Mouse (Mus musculus) midbrain, embryonic 12.5 days (tissue): ENCODE measurements around the gene Actr5. TPM values are rescaled to one million over a fixed set of nuclear protein-coding genes. Genes with fewer than 3 reads are reported as not detected.

ENCODE experiments used
- ATAC-seq: fragments of 200-750 bp; cut with Nextera tagmentation; 2 replicates; pipeline ENCODE4 v1.8.0; 2017; ENCODE audit warnings: low read depth, moderate TSS enrichment, moderate library complexity; ENCODE audit not compliant: low FRiP score
- H3K27ac ChIP-seq: fragments of 300-500 bp; sonication (generic); replicated peaks from 2 replicates; pipeline ENCODE4 v1.5.1; 2016; ENCODE audit warnings: mild to moderate bottlenecking
- H3K27me3 ChIP-seq: fragments of 300-500 bp; sonication (generic); 2 replicates; pipeline ENCODE4 v1.6.1; 2016; ENCODE audit warnings: mild to moderate bottlenecking
- H3K36me3 ChIP-seq: fragments of 300-500 bp; sonication (generic); 2 replicates; pipeline ENCODE4 v1.6.1; 2016
- H3K4me1 ChIP-seq: fragments of 300-500 bp; sonication (generic); 2 replicates; pipeline ENCODE4 v1.6.1; 2016
- H3K4me2 ChIP-seq: fragments of 300-500 bp; sonication (generic); replicated peaks from 2 replicates; pipeline ENCODE4 v1.6.1; 2016; ENCODE audit warnings: mild to moderate bottlenecking, moderate library complexity
- H3K4me3 ChIP-seq: fragments of 300-500 bp; sonication (generic); 2 replicates; pipeline ENCODE4 v1.5.1; 2016; ENCODE audit warnings: mild to moderate bottlenecking
- H3K9ac ChIP-seq: fragments of 300-500 bp; sonication (generic); replicated peaks from 2 replicates; pipeline ENCODE4 v1.6.1; 2016; ENCODE audit warnings: mild to moderate bottlenecking, moderate library complexity
- H3K9me3 ChIP-seq: fragments of 300-500 bp; sonication (generic); 2 replicates; pipeline ENCODE4 v1.6.1; 2016; ENCODE audit warnings: mild to moderate bottlenecking
- WGBS: fragments of 180-500 bp; shearing (Covaris S2); methylation state at CpG from one replicate; pipeline ENCODE4 v1.1.7; 2016; 5-methylcytosine and 5-hydroxymethylcytosine counted together
- polyA plus RNA-seq: library from polyadenylated mRNA; unstranded; fragments of >200 nt; fragmentation: Nextera tagmentation; extraction: Ambion mirVana; gene quantifications from 2 replicates; pipeline ENCODE4 v1.2.1, GENCODE M21; 2016

Actr5 gene
- polyA plus RNA-seq, 1 experiment from 2014 or later: 21.7 TPM

DNA sequence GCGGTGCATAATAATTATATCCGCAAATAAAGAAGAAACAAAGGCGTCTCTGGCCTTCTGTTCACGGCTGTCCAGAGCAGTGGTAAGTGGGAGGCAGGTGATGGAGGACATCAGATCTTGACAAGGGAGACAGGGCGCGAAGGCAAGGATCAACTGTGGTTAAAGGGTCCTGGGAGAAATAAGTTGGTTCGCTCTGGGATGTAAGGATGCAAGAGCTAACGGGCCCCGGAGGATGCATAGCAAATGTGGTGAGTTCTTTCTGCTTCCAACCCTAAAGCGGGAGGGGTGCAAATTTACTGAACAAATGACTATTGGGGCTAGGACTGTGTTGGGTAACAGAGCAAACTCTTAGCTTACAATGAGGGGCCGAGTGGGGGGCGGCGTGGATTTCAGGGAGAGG lies 9.0 kb upstream of the Actr5 start:
- Histone ChIP-seq H3K9me3 (no peaks in the 10 kb centered on the region), H3K27ac (peak overlapping the region; percentile 58), H3K4me3 (peak overlapping the region; percentile 46), H3K4me1 (peaks cover 21% of the 10 kb centered on the region), H3K36me3 (no peaks in the 10 kb centered on the region), H3K27me3 (peaks cover 97% of the 10 kb centered on the region), H3K4me2 (peak overlapping the region; percentile 36), H3K9ac (peak overlapping the region; percentile 51; the same call in 1 of the 2 replicates)
- WGBS: 4% methylated on average over 13 of the region's 13 CpGs
- ATAC-seq: no peak

DNA sequence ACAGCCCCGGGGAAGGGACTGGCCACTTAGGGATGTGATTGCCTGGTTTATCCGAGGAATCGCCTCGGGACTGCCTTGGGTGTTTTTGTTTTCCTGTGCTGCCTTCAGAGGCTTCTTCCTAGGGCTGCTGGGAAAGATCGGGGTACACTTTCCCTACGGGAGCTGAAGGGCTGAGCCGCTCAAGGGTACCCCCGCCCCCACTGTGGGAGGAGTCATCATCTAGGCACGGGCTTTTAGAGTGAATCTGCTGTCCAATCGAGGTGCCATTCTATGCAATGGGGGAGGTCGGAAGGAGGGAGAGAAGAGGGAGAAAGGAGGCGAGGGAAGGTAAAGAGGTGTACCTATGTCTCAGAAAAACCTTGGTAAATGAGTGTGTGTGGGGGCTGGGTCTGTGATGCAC lies 8.4 kb upstream of the Actr5 start:
- Histone ChIP-seq H3K4me2 (peak overlapping the region; percentile 36), H3K4me3 (peak overlapping the region; percentile 46), H3K27me3 (peaks cover 97% of the 10 kb centered on the region), H3K9ac (peak overlapping the region; percentile 51), H3K9me3 (no peaks in the 10 kb centered on the region), H3K36me3 (no peaks in the 10 kb centered on the region), H3K27ac (peak overlapping the region; percentile 58), H3K4me1 (peaks cover 15% of the 10 kb centered on the region)
- ATAC-seq: 0 out of 2 replicates have a peak, but pooled peaks have one; percentile 28
- WGBS: under 1% methylated on average over 12 of the region's 12 CpGs

- Histone ChIP-seq H3K9me3 (no peaks in the 10 kb centered on the region), H3K4me1 (peaks cover 15% of the 10 kb centered on the region), H3K4me3 (peak overlapping the region; percentile 46), H3K27ac (peak overlapping the region; percentile 58), H3K36me3 (no peaks in the 10 kb centered on the region), H3K4me2 (peak overlapping the region; percentile 36), H3K27me3 (peaks cover 92% of the 10 kb centered on the region), H3K9ac (0 out of 2 replicates have a peak overlapping the region, but pooled peaks have one; percentile 51)
- 6% methylated on average over 11 of the region's 11 CpGs for WGBS
- ATAC-seq: no peak
These were observed 7.9 kb upstream of the Actr5 start for GRCm38 (mm10) chr2:158616790-158617189.

GRCm38 (mm10) chr2:158625231-158625630 lies 543 bp downstream of the Actr5 start:
- Histone ChIP-seq H3K9me3 (no peaks in the 10 kb centered on the region), H3K27me3 (peaks cover 14% of the 10 kb centered on the region), H3K27ac (peak overlapping the region; percentile 76), H3K4me1 (peaks cover 16% of the 10 kb centered on the region), H3K9ac (peak overlapping the region; percentile 73), H3K4me3 (peak overlapping the region; percentile 90), H3K4me2 (peak overlapping the region; percentile 71), H3K36me3 (peaks cover 24% of the 10 kb centered on the region)
- 0% methylated on average over 37 of the region's 44 CpGs for WGBS
- ATAC-seq: peak; percentile 79

DNA sequence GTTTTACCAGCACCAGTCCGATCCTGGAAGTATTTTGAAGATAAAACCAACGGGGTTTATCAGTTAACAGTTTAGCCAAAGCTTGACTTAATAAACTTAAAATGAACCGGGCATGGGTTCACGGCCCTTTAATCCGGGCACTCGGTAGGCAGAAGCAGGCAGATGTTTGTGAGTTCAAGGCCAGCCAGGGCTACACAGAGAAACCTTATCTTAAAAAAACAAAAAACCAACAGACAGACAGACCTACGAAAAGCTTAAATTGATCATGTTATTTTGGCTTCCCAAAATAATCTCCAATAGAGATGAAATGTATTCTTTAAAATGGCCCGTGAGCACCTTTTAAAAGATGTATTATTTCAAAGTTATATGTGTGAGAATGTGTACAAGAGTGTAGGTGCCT lies 1.0 kb downstream of the Actr5 start:
- peak overlapping the region; percentile 71 for H3K4me2 ChIP-seq
- peaks cover 24% of the 10 kb centered on the region for H3K36me3 ChIP-seq
- peak overlapping the region; percentile 90 for H3K4me3 ChIP-seq
- 39% methylated on average over 8 of the region's 8 CpGs for WGBS
- H3K27ac ChIP-seq: no peak overlapping the region
- peaks cover 10% of the 10 kb centered on the region for H3K27me3 ChIP-seq
- no peaks in the 10 kb centered on the region for H3K9me3 ChIP-seq
- H3K9ac ChIP-seq: peak overlapping the region; percentile 73
- ATAC-seq: no peak
- peaks cover 16% of the 10 kb centered on the region for H3K4me1 ChIP-seq

GRCm38 (mm10) chr2:158628858-158629257 lies 4.2 kb downstream of the Actr5 start:
- no peak overlapping the region for H3K9ac ChIP-seq
- no peak overlapping the region for H3K27ac ChIP-seq
- no peaks in the 10 kb centered on the region for H3K27me3 ChIP-seq
- H3K4me1 ChIP-seq: peaks cover 16% of the 10 kb centered on the region
- H3K36me3 ChIP-seq: peaks cover 51% of the 10 kb centered on the region
- H3K9me3 ChIP-seq: no peaks in the 10 kb centered on the region
- 78% methylated on average over 3 of the region's 3 CpGs for WGBS
- no peak overlapping the region for H3K4me2 ChIP-seq
- no peak for ATAC-seq
- H3K4me3 ChIP-seq: no peak overlapping the region

- ATAC-seq: no peak
These were observed 4.7 kb downstream of the Actr5 start for GRCm38 (mm10) chr2:158629414-158629813.

DNA sequence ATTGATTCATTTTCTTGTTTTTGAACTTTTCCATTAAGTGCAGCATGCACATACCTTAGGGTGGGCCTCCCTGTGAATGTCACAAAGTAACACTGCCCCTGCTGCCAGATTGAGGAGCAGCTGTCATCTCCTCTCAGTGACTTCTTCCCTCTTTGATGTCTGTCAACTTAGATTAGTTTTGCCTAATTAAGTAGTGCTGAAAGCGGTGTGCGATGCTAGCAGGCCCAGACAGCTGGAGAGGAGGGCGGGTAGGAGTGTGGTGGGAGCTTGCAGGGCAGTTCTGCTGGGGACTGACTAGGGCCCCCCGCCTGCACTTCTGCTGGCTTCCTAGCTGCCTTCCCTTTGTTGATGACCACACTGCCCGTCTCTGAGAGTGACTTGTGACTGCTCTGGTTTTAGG lies 7.2 kb downstream of the Actr5 start:
- H3K27ac ChIP-seq: no peak overlapping the region
- WGBS: 78% methylated on average over 5 of the region's 5 CpGs
- H3K9me3 ChIP-seq: no peaks in the 10 kb centered on the region
- H3K4me2 ChIP-seq: no peak overlapping the region
- H3K36me3 ChIP-seq: peaks cover 78% of the 10 kb centered on the region
- no peak overlapping the region for H3K4me3 ChIP-seq
- H3K27me3 ChIP-seq: no peaks in the 10 kb centered on the region
- peaks cover under 1% of the 10 kb centered on the region for H3K4me1 ChIP-seq
- ATAC-seq: no peak
- no peak overlapping the region for H3K9ac ChIP-seq

More at GRCm38 (mm10) chr2:158629414-158629813, 4.7 kb downstream of the Actr5 start:
- peaks cover 54% of the 10 kb centered on the region for H3K36me3 ChIP-seq
- H3K4me2 ChIP-seq: no peak overlapping the region
- peaks cover 16% of the 10 kb centered on the region for H3K4me1 ChIP-seq
- no peak overlapping the region for H3K27ac ChIP-seq
- no peaks in the 10 kb centered on the region for H3K9me3 ChIP-seq
- H3K27me3 ChIP-seq: no peaks in the 10 kb centered on the region
- WGBS: 81% methylated on average over 1 of the region's 1 CpGs
- no peak overlapping the region for H3K9ac ChIP-seq
- H3K4me3 ChIP-seq: no peak overlapping the region

GRCm38 (mm10) chr2:158641869-158642268 lies 17.2 kb downstream of the Actr5 start:
- H3K27ac ChIP-seq: no peak overlapping the region
- ATAC-seq: no peak
- H3K4me3 ChIP-seq: no peak overlapping the region
- H3K9ac ChIP-seq: no peak overlapping the region
- 13% methylated on average over 2 of the region's 2 CpGs for WGBS
- peaks cover 44% of the 10 kb centered on the region for H3K36me3 ChIP-seq
- no peaks in the 10 kb centered on the region for H3K4me1 ChIP-seq
- no peaks in the 10 kb centered on the region for H3K27me3 ChIP-seq
- H3K9me3 ChIP-seq: no peaks in the 10 kb centered on the region
- H3K4me2 ChIP-seq: no peak overlapping the region

GRCm38 (mm10) chr2:158642587-158642986 lies 17.9 kb downstream of the Actr5 start:
- peaks cover 37% of the 10 kb centered on the region for H3K36me3 ChIP-seq
- no peaks in the 10 kb centered on the region for H3K9me3 ChIP-seq
- 100% methylated on average over 2 of the region's 2 CpGs for WGBS
- H3K4me2 ChIP-seq: no peak overlapping the region
- no peaks in the 10 kb centered on the region for H3K4me1 ChIP-seq
- no peak overlapping the region for H3K27ac ChIP-seq
- H3K27me3 ChIP-seq: no peaks in the 10 kb centered on the region
- ATAC-seq: no peak
- no peak overlapping the region for H3K9ac ChIP-seq
- no peak overlapping the region for H3K4me3 ChIP-seq

DNA sequence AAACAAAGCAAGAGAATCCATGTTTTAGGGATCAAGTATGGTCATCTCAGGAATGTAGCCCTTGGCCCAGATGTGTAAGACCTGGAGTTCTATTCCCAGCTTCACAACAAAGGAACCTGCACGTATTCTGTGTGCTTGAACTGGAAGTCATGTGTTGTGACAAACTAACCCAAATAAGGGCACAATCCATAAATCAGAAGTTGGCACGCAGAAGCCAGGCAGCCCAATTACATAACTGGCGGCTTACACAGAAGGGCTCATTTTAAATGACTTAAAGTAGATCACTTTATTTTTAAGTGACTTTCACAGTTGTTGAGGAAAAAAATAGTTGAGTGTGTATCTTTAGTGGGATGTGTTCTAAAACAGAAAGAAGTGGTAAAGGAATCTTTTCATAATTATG lies 19.1 kb downstream of the Actr5 start:
- H3K9ac ChIP-seq: no peak overlapping the region
- no peak overlapping the region for H3K27ac ChIP-seq
- no peaks in the 10 kb centered on the region for H3K27me3 ChIP-seq
- H3K36me3 ChIP-seq: peaks cover 25% of the 10 kb centered on the region
- H3K4me2 ChIP-seq: no peak overlapping the region
- no peak overlapping the region for H3K4me3 ChIP-seq
- H3K4me1 ChIP-seq: no peaks in the 10 kb centered on the region
- no peaks in the 10 kb centered on the region for H3K9me3 ChIP-seq
- 93% methylated on average over 3 of the region's 3 CpGs for WGBS
- ATAC-seq: no peak

DNA sequence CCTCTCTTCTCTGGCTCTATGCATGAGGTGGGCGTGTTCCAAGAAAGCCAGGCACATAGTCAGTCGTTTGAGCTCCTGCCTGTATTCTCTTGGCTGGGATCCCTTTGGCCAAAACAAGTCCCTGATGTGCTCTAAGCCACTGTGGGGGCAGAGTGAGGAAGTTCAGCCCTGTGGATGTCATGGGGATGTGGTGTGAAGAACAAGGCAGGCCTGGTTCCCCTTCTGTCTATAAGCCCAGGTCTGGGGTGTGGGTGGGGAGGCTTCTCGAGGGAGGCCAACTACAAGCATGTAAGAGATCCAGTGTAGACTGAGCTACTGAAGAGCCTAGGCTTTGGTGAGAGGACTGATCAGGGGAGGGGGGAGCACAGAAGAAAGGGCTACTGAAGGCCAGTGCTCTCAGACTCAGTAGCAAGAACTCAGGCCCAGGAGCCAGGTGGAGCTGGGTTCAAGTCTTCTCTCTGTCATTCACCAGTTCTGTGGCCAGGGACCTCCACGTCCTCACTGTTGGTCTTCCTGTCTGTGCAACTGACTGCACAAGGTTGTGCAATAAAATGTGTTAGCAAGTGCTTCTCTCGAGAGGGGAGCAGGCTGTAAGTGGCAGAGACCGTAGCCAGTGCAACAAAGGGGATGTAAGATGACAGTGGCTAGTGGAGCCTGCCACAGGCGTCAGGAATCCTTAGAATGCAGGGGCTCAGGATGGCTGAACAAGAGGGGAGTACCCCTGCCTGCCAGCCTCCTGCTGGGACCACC lies 26.6 kb downstream of the Actr5 start:
- Histone ChIP-seq H3K4me1 (no peaks in the 10 kb centered on the region), H3K9me3 (no peaks in the 10 kb centered on the region), H3K9ac (no peak overlapping the region), H3K36me3 (no peaks in the 10 kb centered on the region), H3K27me3 (no peaks in the 10 kb centered on the region), H3K4me2 (no peak overlapping the region), H3K27ac (no peak overlapping the region), H3K4me3 (no peak overlapping the region)
- WGBS: 58% methylated on average over 7 of the region's 7 CpGs
- no peak for ATAC-seq
